Mouse (Mus musculus) lung, postnatal 0 days (tissue): ENCODE results near the gene Fdps.

Experiments
- CTCF ChIP-seq: IDR thresholded peaks from 2 replicates; pipeline ENCODE4 v1.5.1; 2016; ENCODE audit warnings: antibody characterized with exemption, mild to moderate bottlenecking
- EP300 ChIP-seq: IDR thresholded peaks from 2 replicates; pipeline ENCODE4 v1.6.1; 2016; ENCODE audit warnings: antibody characterized with exemption, mild to moderate bottlenecking, control low read depth

- TF ChIP-seq CTCF, result no peak
- TF ChIP-seq EP300, result no peak
Observed at GRCm38 (mm10) chr3:89125981-89126380, 24.2 kb upstream of the Fdps start.
